Mouse (Mus musculus) spleen, adult 2 months (tissue): ENCODE results near the gene Tle2. TPM values are rescaled to one million over a fixed set of nuclear protein-coding genes. Genes with fewer than 3 reads are reported as not detected.

Experiments used
- DNase-seq, 2 experiments: peaks; one replicate each; pipeline versions ENCODE4 v3.0.0 to v3.0.0-alpha.2; 2012 to 2021; ENCODE audit warnings: low spot score in 2 of 2, low read depth in 1 of 2
- H3K27ac ChIP-seq: fragments of 200-500 bp; 2 replicates; pipeline ENCODE4 v1.5.1; 2012; ENCODE audit warnings: low read length, inconsistent platforms; ENCODE audit not compliant: insufficient read depth
- H3K27me3 ChIP-seq: fragments of 200-500 bp; 2 replicates; pipeline ENCODE4 v1.6.1; 2012; ENCODE audit warnings: mild to moderate bottlenecking, moderate library complexity, low read length, inconsistent platforms; ENCODE audit not compliant: control insufficient read depth, insufficient read depth
- H3K36me3 ChIP-seq: fragments of 200-500 bp; 2 replicates; pipeline ENCODE4 v1.6.1; 2012; ENCODE audit warnings: mild to moderate bottlenecking, low read length, inconsistent platforms; ENCODE audit not compliant: control insufficient read depth, insufficient read depth
- H3K4me1 ChIP-seq: fragments of 200-500 bp; 2 replicates; pipeline ENCODE4 v1.6.1; 2011; ENCODE audit warnings: inconsistent platforms; ENCODE audit not compliant: control insufficient read depth, insufficient read depth, insufficient read length
- H3K4me3 ChIP-seq: fragments of 200-500 bp; 2 replicates; pipeline ENCODE4 v1.5.1; 2011; ENCODE audit warnings: mild to moderate bottlenecking, inconsistent platforms; ENCODE audit not compliant: insufficient read depth, insufficient read length; ENCODE audit errors: extremely low read depth
- CTCF ChIP-seq: fragments of 200-500 bp; IDR thresholded peaks from 2 replicates; pipeline ENCODE4 v1.5.1; 2011; ENCODE audit warnings: mild to moderate bottlenecking, inconsistent platforms; ENCODE audit not compliant: insufficient read depth, insufficient read length, insufficient replicate concordance; ENCODE audit errors: extremely low read depth
- POLR2A ChIP-seq: fragments of 200-500 bp; IDR thresholded peaks from 2 replicates; pipeline ENCODE4 v1.6.1; 2011; ENCODE audit warnings: low read depth, low read length, inconsistent platforms
- WGBS: fragments of 180-500 bp; shearing (Covaris S2); methylation state at CpG from one replicate; pipeline ENCODE4 v1.1.7; 2018; 5-methylcytosine and 5-hydroxymethylcytosine counted together
- polyA plus RNA-seq: library from polyadenylated mRNA; depleted of rRNA; stranded (reverse); fragments of >200 nt; gene quantifications from 2 replicates; pipeline ENCODE4 v1.2.3, GENCODE M21; 2012

Gene Tle2
- polyA plus RNA-seq, 1 experiment: 49.9 TPM

DNA sequence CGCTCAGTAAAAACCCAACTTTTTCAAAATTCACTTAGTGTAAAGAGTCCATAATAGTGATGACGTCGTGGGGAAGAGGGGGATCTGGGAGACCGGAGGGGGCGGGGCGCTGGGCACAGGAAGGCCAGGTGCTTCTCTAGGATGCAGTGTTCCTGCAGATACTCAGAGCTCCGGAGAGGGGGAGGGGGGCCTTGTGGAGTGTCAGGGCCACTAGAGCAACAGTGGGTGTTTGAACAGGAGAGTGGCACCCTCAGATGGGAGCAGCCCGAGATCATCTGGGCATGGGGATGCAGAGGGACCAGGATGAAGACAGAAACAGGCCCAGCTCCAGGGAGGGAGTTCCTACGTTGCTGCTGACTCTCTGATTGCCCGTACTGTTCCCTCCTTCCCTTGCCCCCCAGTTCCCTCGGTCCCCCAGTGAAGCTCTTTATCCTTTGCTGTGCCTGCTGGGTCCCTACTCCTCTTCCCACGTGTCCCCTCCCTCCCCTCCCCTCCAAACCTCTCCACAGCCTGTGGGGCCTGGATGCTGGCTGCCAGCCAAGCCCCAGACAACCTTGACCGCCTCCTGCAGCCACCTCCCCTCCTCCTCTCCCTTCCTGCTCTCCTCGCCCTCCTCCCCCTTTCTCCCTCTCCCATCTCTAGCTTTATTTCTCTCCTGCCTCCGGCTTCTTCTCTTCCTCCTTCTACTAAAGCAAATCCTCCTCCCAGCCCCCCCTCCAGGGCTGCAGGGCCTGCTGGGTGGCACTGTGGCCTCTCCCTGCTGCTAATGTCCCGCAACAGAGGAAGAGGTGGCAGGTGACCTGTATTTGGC lies 5.8 kb upstream of the Tle2 start:
- 37% methylated on average over 16 of the region's 16 CpGs for WGBS
- Histone ChIP-seq H3K4me1 (peaks cover 3% of the 10 kb centered on the region; the same call in 1 of the 2 replicates), H3K36me3 (peaks cover 19% of the 10 kb centered on the region), H3K27me3 (no peaks in the 10 kb centered on the region), H3K4me3 (no peak overlapping the region), H3K27ac (no peak overlapping the region)
- TF ChIP-seq POLR2A: no peak
- no peak for TF ChIP-seq CTCF
- DNase-seq: no peak

DNA sequence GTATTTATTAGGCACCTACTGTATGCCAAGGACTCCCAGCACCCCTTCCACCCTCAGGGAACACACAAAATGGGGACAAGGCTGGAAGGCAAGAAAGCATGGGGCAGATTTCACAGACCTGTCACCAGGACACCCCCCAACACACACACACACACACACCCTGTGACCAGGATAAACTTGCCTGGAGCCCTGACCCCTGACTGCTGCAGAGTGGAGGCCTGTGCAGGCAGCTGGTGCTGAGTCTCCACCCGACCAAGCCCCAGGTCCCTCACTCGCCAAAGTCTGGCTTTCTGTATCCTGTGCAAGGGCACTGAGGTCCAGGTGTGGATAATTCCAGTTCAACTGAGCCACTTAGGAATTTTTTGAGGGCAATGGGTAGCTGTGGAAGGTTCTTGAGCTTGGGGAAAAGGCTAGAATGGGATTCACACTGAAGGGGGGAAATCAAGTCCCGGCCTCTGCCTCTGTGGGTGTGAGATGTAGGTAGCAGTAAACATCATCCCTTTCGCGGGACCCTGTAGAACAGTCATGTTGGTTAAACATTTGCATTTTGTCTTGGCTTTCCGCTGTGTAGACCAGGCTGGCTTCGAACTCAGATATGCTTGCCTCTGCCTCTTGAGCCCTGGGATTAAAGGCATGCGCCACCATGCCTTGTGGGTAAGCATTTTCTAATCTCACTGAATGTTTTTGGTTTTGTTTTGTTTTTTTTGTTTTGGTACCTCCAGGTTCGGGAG lies 4.7 kb upstream of the Tle2 start:
- no peaks in the 10 kb centered on the region for H3K27me3 ChIP-seq
- H3K36me3 ChIP-seq: peaks cover 14% of the 10 kb centered on the region
- DNase-seq: no peak
- WGBS: 85% methylated on average over 9 of the region's 9 CpGs
- H3K4me3 ChIP-seq: no peak overlapping the region
- peaks cover 4% of the 10 kb centered on the region; the same call in 1 of the 2 replicates for H3K4me1 ChIP-seq
- H3K27ac ChIP-seq: no peak overlapping the region
- no peak for TF ChIP-seq CTCF
- no peak for TF ChIP-seq POLR2A

DNA sequence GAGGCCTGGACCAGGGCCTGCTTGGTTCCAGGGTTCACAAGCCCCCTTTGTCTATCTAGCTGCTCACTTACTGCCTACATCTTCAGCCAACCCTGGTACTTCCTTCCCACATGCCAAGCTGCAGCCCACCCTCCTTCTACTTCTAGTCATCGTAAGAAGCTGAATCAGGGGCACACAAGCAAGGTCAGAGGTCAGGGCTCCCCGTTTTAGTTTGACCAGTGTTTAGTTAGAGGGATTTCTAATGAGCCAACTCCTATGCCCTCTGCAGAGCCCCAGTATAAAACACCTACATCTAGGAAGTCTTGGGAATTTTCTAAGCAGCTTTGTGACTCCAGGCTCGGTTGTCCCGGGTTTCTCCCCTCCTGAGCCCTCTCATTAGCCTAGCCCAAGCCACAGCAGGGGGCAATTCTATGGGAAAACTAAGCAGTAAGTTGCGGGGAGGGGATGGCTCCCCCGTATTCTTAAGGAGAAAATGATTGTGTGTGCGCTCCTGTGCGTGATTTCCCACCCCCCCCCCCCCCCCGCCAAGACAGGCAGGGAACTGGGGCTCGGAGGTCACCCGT lies 4.0 kb upstream of the Tle2 start:
- H3K4me3 ChIP-seq: peak overlapping the region; percentile 64; the same call in 1 of the 2 replicates
- no peak for TF ChIP-seq CTCF
- TF ChIP-seq POLR2A: no peak
- peaks cover 7% of the 10 kb centered on the region for H3K36me3 ChIP-seq
- DNase-seq: no peak
- H3K4me1 ChIP-seq: peaks cover 5% of the 10 kb centered on the region; the same call in 1 of the 2 replicates
- H3K27me3 ChIP-seq: no peaks in the 10 kb centered on the region; the same call in 1 of the 2 replicates
- WGBS: 16% methylated on average over 11 of the region's 11 CpGs
- H3K27ac ChIP-seq: no peak overlapping the region

GRCm38 (mm10) chr10:81570831-81571500 lies 3.4 kb upstream of the Tle2 start:
- peak overlapping the region; percentile 64 for H3K4me3 ChIP-seq
- H3K27me3 ChIP-seq: peaks cover 1% of the 10 kb centered on the region; the same call in 1 of the 2 replicates
- WGBS: under 1% methylated on average over 33 of the region's 34 CpGs
- H3K27ac ChIP-seq: peak overlapping the region; percentile 25; the same call in 1 of the 2 replicates
- H3K36me3 ChIP-seq: peaks cover 1% of the 10 kb centered on the region; the same call in 1 of the 2 replicates
- peak; percentile 52 to 80 for DNase-seq
- H3K4me1 ChIP-seq: peaks cover 9% of the 10 kb centered on the region; the same call in 1 of the 2 replicates
- TF ChIP-seq CTCF: no peak
- no peak for TF ChIP-seq POLR2A

DNA sequence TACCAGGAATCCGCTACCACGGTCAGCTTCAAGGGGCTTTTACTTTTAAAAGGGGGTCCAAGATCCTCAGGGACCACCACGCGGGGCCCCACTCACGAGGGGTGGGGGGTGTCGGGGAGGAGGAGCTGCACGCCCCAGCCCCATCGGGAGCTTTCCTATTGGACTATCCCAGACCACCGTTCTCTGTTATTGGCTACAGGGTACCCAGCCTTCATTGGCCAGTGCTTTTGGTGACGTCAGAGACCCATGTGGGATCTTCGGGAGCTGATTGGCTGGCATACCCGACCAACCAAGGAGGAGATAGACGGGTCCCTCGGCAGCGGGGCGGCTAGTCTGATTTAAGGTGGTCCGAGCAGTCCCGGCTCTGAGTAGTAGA lies 2.9 kb upstream of the Tle2 start:
- Histone ChIP-seq H3K4me3 (peak overlapping the region; percentile 64), H3K27me3 (peaks cover 1% of the 10 kb centered on the region; the same call in 1 of the 2 replicates), H3K4me1 (peaks cover 9% of the 10 kb centered on the region; the same call in 1 of the 2 replicates), H3K27ac (peak overlapping the region; percentile 25; the same call in 1 of the 2 replicates), H3K36me3 (no peaks in the 10 kb centered on the region)
- DNase-seq: peak; percentile 91 to 97
- no peak for TF ChIP-seq CTCF
- TF ChIP-seq POLR2A: no peak
- under 1% methylated on average over 18 of the region's 18 CpGs for WGBS

DNA sequence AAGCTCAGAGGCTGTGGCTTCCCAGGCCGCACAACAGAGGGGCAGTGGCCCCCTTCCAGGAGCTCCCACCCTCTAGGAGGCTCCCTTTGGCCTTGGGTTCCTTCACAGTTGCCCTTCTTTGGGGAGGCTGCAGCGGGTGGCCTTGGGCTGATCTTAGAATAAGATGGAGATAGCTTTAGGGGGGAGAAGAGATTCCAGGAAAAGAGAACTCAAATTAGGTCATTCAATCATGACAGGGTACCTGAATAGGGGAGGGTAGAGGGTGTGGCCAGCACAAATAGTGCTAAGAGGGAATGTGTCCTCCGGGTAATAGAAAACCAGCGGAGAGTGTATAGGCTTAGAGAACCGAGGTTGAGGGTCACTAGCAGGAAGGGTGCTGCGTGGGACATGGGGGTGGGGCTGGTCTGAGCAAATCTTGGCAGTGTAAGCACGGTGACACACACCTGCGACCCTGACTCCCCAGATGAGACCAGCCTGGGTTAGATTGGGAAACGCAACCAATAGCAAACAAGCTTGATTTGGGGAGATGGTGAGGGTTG lies 2.2 kb upstream of the Tle2 start:
- TF ChIP-seq POLR2A (no peak), CTCF (no peak)
- H3K27me3 ChIP-seq: peaks cover 1% of the 10 kb centered on the region; the same call in 1 of the 2 replicates
- H3K27ac ChIP-seq: no peak overlapping the region
- DNase-seq: no peak
- peaks cover 9% of the 10 kb centered on the region; the same call in 1 of the 2 replicates for H3K4me1 ChIP-seq
- 40% methylated on average over 9 of the region's 9 CpGs for WGBS
- H3K4me3 ChIP-seq: no peak overlapping the region
- no peaks in the 10 kb centered on the region for H3K36me3 ChIP-seq
